Mouse (Mus musculus) limb, embryonic 12.5 days (tissue): Measurements from ENCODE around the gene Bik. TPM values are rescaled to one million over a fixed set of nuclear protein-coding genes. Genes with fewer than 3 reads are reported as not detected.
A peak's percentile ranks its signal among the peaks of the same experiment; 100 is the strongest.

Experiments used
- ATAC-seq: fragments of 200-750 bp; cut with Nextera tagmentation; 2 replicates; pipeline ENCODE4 v1.8.0; 2017; ENCODE audit warnings: low read depth, moderate TSS enrichment; ENCODE audit not compliant: insufficient number of reproducible peaks, insufficient read depth, low FRiP score, low TSS enrichment
- H3K27ac ChIP-seq: fragments of 300-500 bp; sonication (generic); 2 replicates; pipeline ENCODE4 v1.5.1; 2016; ENCODE audit warnings: mild to moderate bottlenecking, moderate library complexity
- H3K27me3 ChIP-seq: fragments of 300-500 bp; sonication (generic); 2 replicates; pipeline ENCODE4 v1.6.1; 2016; ENCODE audit warnings: mild to moderate bottlenecking, moderate library complexity
- H3K36me3 ChIP-seq: fragments of 300-500 bp; sonication (generic); 2 replicates; pipeline ENCODE4 v1.6.1; 2016; ENCODE audit warnings: mild to moderate bottlenecking, moderate library complexity
- H3K4me1 ChIP-seq: fragments of 300-500 bp; sonication (generic); replicated peaks from 2 replicates; pipeline ENCODE4 v1.6.1; 2016
- H3K4me2 ChIP-seq: fragments of 300-500 bp; sonication (generic); 2 replicates; pipeline ENCODE4 v1.6.1; 2016; ENCODE audit warnings: mild to moderate bottlenecking, moderate library complexity
- H3K4me3 ChIP-seq: fragments of 300-500 bp; sonication (generic); replicated peaks from 2 replicates; pipeline ENCODE4 v1.5.1; 2016; ENCODE audit warnings: mild to moderate bottlenecking
- H3K9ac ChIP-seq: fragments of 300-500 bp; sonication (generic); replicated peaks from 2 replicates; pipeline ENCODE4 v1.6.1; 2016; ENCODE audit warnings: mild to moderate bottlenecking, moderate library complexity
- H3K9me3 ChIP-seq: fragments of 300-500 bp; sonication (generic); 2 replicates; pipeline ENCODE4 v1.6.1; 2016; ENCODE audit warnings: mild to moderate bottlenecking, moderate library complexity
- WGBS: fragments of 180-500 bp; shearing (Covaris S2); methylation state at CpG from one replicate; pipeline ENCODE4 v1.1.7; 2016; 5-methylcytosine and 5-hydroxymethylcytosine counted together
- polyA plus RNA-seq: library from polyadenylated mRNA; unstranded; fragments of >200 nt; fragmentation: Nextera tagmentation; extraction: Ambion mirVana; gene quantifications from 2 replicates; pipeline ENCODE4 v1.2.1, GENCODE M21; 2016

The Bik gene
- polyA plus RNA-seq, 1 experiment from 2014 or later, result 3.3 TPM

GRCm38 (mm10) chr15:83553831-83554230 is 27.2 kb downstream of the Bik start:
- Histone ChIP-seq H3K4me1 (peaks cover 10% of the 10 kb centered on the region), H3K27ac (no peak overlapping the region), H3K36me3 (peaks cover 42% of the 10 kb centered on the region), H3K27me3 (no peaks in the 10 kb centered on the region), H3K9me3 (no peaks in the 10 kb centered on the region), H3K4me3 (no peak overlapping the region), H3K4me2 (no peak overlapping the region), H3K9ac (no peak overlapping the region)
- ATAC-seq, result no peak

- H3K9me3 ChIP-seq, result no peaks in the 10 kb centered on the region
- no peaks in the 10 kb centered on the region for H3K27me3 ChIP-seq
- peak; percentile 84; the same call in 1 of the 2 replicates for ATAC-seq
- peak overlapping the region; percentile 79 for H3K4me2 ChIP-seq
- H3K4me3 ChIP-seq, result peak overlapping the region; percentile 89
- peaks cover 27% of the 10 kb centered on the region for H3K36me3 ChIP-seq
- WGBS, result 1% methylated on average over 74 of the region's 74 CpGs
- H3K27ac ChIP-seq, result peak overlapping the region; percentile 91
- peaks cover 10% of the 10 kb centered on the region for H3K4me1 ChIP-seq
- peak overlapping the region; percentile 97 for H3K9ac ChIP-seq
These were observed 28.7 kb downstream of the Bik start for GRCm38 (mm10) chr15:83555161-83555974.

GRCm38 (mm10) chr15:83560941-83561477 is 34.3 kb downstream of the Bik start:
- Histone ChIP-seq H3K4me1 (peaks cover 10% of the 10 kb centered on the region), H3K4me3 (no peak overlapping the region), H3K4me2 (no peak overlapping the region), H3K9ac (no peak overlapping the region), H3K36me3 (no peaks in the 10 kb centered on the region), H3K9me3 (no peaks in the 10 kb centered on the region), H3K27me3 (peaks cover 6% of the 10 kb centered on the region; the same call in 1 of the 2 replicates), H3K27ac (no peak overlapping the region)
- no peak for ATAC-seq
- WGBS, result 62% methylated on average over 5 of the region's 5 CpGs

- 31% methylated on average over 15 of the region's 15 CpGs for WGBS
- Histone ChIP-seq H3K9me3 (no peaks in the 10 kb centered on the region), H3K4me1 (peaks cover 10% of the 10 kb centered on the region), H3K27ac (peak overlapping the region; percentile 42), H3K9ac (peak overlapping the region; percentile 59; the same call in 1 of the 2 replicates), H3K36me3 (no peaks in the 10 kb centered on the region), H3K4me3 (peak overlapping the region; percentile 46), H3K27me3 (peaks cover 6% of the 10 kb centered on the region; the same call in 1 of the 2 replicates), H3K4me2 (peak overlapping the region; percentile 95)
- ATAC-seq, result 0 out of 2 replicates have a peak, but pooled peaks have one; percentile 12
These were observed 36.1 kb downstream of the Bik start for GRCm38 (mm10) chr15:83562626-83563270.

- Histone ChIP-seq H3K27ac (peak within 1 kb of the TSS; percentile 42), H3K4me2 (peak within 1 kb of the TSS; percentile 95), H3K9me3 (no peaks in the 10 kb centered on the region), H3K36me3 (no peaks in the 10 kb centered on the region), H3K4me3 (peak within 1 kb of the TSS; percentile 46), H3K9ac (peak within 1 kb of the TSS; percentile 59), H3K27me3 (peaks cover 6% of the 10 kb centered on the region; the same call in 1 of the 2 replicates), H3K4me1 (peaks cover 10% of the 10 kb centered on the region)
- WGBS, result 0% methylated on average over 27 of the region's 28 CpGs
- ATAC-seq, result peak; percentile 26; the same call in 1 of the 2 replicates
These were observed 36.7 kb downstream of the Bik start, which contains the start of the genes Tspo and Mcat for GRCm38 (mm10) chr15:83563327-83563856. Gene Tspo, plus strand, starts transcription at chr15:83563592. Gene Mcat, minus strand, starts transcription at chr15:83563787.

- H3K4me1 ChIP-seq, result peaks cover 10% of the 10 kb centered on the region
- ATAC-seq, result peak; percentile 48
- 2% methylated on average over 27 of the region's 27 CpGs for WGBS
These were observed 37.4 kb downstream of the Bik start for GRCm38 (mm10) chr15:83563857-83564651.

GRCm38 (mm10) chr15:83565434-83565833 is 38.8 kb downstream of the Bik start:
- H3K27me3 ChIP-seq, result peaks cover 6% of the 10 kb centered on the region; the same call in 1 of the 2 replicates
- no peak overlapping the region for H3K4me2 ChIP-seq
- no peak overlapping the region for H3K4me3 ChIP-seq
- H3K27ac ChIP-seq, result no peak overlapping the region
- no peak for ATAC-seq
- WGBS, result 87% methylated on average over 3 of the region's 3 CpGs
- no peaks in the 10 kb centered on the region for H3K36me3 ChIP-seq
- H3K4me1 ChIP-seq, result peaks cover 10% of the 10 kb centered on the region
- no peaks in the 10 kb centered on the region for H3K9me3 ChIP-seq
- no peak overlapping the region for H3K9ac ChIP-seq

More at GRCm38 (mm10) chr15:83563857-83564651, 37.4 kb downstream of the Bik start:
- Histone ChIP-seq H3K36me3 (no peaks in the 10 kb centered on the region), H3K27me3 (peaks cover 6% of the 10 kb centered on the region; the same call in 1 of the 2 replicates), H3K27ac (peak overlapping the region; percentile 36; the same call in 1 of the 2 replicates), H3K9ac (peak overlapping the region; percentile 59), H3K9me3 (no peaks in the 10 kb centered on the region), H3K4me3 (peak overlapping the region; percentile 46), H3K4me2 (peak overlapping the region; percentile 95)

GRCm38 (mm10) chr15:83566006-83566405 is 39.3 kb downstream of the Bik start:
- Histone ChIP-seq H3K27ac (no peak overlapping the region), H3K4me1 (peaks cover 10% of the 10 kb centered on the region), H3K4me2 (no peak overlapping the region), H3K4me3 (no peak overlapping the region), H3K27me3 (peaks cover 6% of the 10 kb centered on the region; the same call in 1 of the 2 replicates), H3K36me3 (no peaks in the 10 kb centered on the region), H3K9me3 (no peaks in the 10 kb centered on the region), H3K9ac (no peak overlapping the region)
- 78% methylated on average over 5 of the region's 5 CpGs for WGBS
- ATAC-seq, result no peak

GRCm38 (mm10) chr15:83567728-83568127 is 41.1 kb downstream of the Bik start:
- no peak overlapping the region for H3K4me3 ChIP-seq
- no peak for ATAC-seq
- H3K27ac ChIP-seq, result no peak overlapping the region
- no peaks in the 10 kb centered on the region for H3K36me3 ChIP-seq
- H3K4me2 ChIP-seq, result no peak overlapping the region
- 90% methylated on average over 3 of the region's 3 CpGs for WGBS
- no peak overlapping the region for H3K9ac ChIP-seq
- H3K4me1 ChIP-seq, result peaks cover 10% of the 10 kb centered on the region
- H3K27me3 ChIP-seq, result peaks cover 2% of the 10 kb centered on the region; the same call in 1 of the 2 replicates
- H3K9me3 ChIP-seq, result no peaks in the 10 kb centered on the region

GRCm38 (mm10) chr15:83568544-83568943 is 41.9 kb downstream of the Bik start:
- Histone ChIP-seq H3K4me2 (no peak overlapping the region), H3K9ac (no peak overlapping the region), H3K27ac (no peak overlapping the region), H3K4me3 (no peak overlapping the region), H3K4me1 (peaks cover 4% of the 10 kb centered on the region), H3K9me3 (no peaks in the 10 kb centered on the region), H3K27me3 (no peaks in the 10 kb centered on the region), H3K36me3 (no peaks in the 10 kb centered on the region)
- ATAC-seq, result no peak
- 93% methylated on average over 5 of the region's 5 CpGs for WGBS
